Mouse (Mus musculus) cerebellum, postnatal 14 days (tissue): ENCODE results near the gene Gnmt.

Source experiments
- DNase-seq, 2 experiments: peaks; one replicate each; pipeline ENCODE4 v3.0.0; 2021; ENCODE audit warnings: mixed read lengths in 2 of 2

The Gnmt gene

GRCm38 (mm10) chr17:46702506-46702905 lies 26.5 kb downstream of the Gnmt start:
- no peak for DNase-seq

GRCm38 (mm10) chr17:46702100-46702499 lies 26.9 kb downstream of the Gnmt start:
- no peak for DNase-seq

GRCm38 (mm10) chr17:46701489-46701888 lies 27.5 kb downstream of the Gnmt start:
- no peak for DNase-seq

GRCm38 (mm10) chr17:46699912-46700311 lies 29.1 kb downstream of the Gnmt start:
- peak; percentile 77 to 78 for DNase-seq

- DNase-seq, result no peak
Measured at GRCm38 (mm10) chr17:46699245-46699644, 29.7 kb downstream of the Gnmt start.

- DNase-seq, result no peak
Measured at GRCm38 (mm10) chr17:46698515-46698914, 30.5 kb downstream of the Gnmt start.

GRCm38 (mm10) chr17:46694517-46695063 lies 34.4 kb downstream of the Gnmt start:
- DNase-seq, result no peak

GRCm38 (mm10) chr17:46691390-46691789 lies 37.6 kb downstream of the Gnmt start:
- no peak for DNase-seq

- no peak for DNase-seq
Measured at GRCm38 (mm10) chr17:46690665-46691064, 38.3 kb downstream of the Gnmt start.

- DNase-seq, result no peak
Measured at GRCm38 (mm10) chr17:46685913-46686312, 43.1 kb downstream of the Gnmt start.

- no peak for DNase-seq
Measured at GRCm38 (mm10) chr17:46682654-46683389, 46.1 kb downstream of the Gnmt start.

GRCm38 (mm10) chr17:46681466-46682118 lies 47.4 kb downstream of the Gnmt start:
- peak in 1 of 2 experiments; percentile 39 for DNase-seq

GRCm38 (mm10) chr17:46680760-46681373 lies 48.1 kb downstream of the Gnmt start, which contains the start of gene Klhdc3:
Gene Klhdc3 (minus strand): TSS chr17:46680914.
- DNase-seq, result peak; percentile 99

GRCm38 (mm10) chr17:46679843-46680759 lies 48.9 kb downstream of the Gnmt start:
- peak; percentile 76 to 86 for DNase-seq

GRCm38 (mm10) chr17:46678911-46679310 lies 50.1 kb downstream of the Gnmt start:
- no peak for DNase-seq

GRCm38 (mm10) chr17:46678416-46678815 lies 50.6 kb downstream of the Gnmt start, which contains the start of gene Mea1:
Gene Mea1 (plus strand): TSS chr17:46678793.
- peak in 1 of 2 experiments; percentile 44 for DNase-seq
